Comparison of ENCODE assay signal across 9 mouse cellular contexts in genomic region chr8:123103285-123103684, GRCm38 (mm10). TPM values are rescaled to one million over a fixed set of nuclear protein-coding genes. Genes with fewer than 3 reads are reported as not detected.
DNase-seq lines count a peak whose midpoint lies in the region; ATAC-seq and TF ChIP-seq lines count a peak whose summit lies in the region.
"Had no signal": no experiment of that assay in that cellular context is flagged by ENCODE, and none has a peak within 500 bp of the region (broad histone marks: within the 10 kb centered on the region; RNA-seq: fewer than 3 reads in every experiment).

No protein-coding gene starts in this region.

- no peak overlapping the region for H3K27ac ChIP-seq in cerebellum, adult 2 months (ENCODE audit: insufficient read depth, low read length)
- H3K27ac ChIP-seq in thymus, adult 2 months (ENCODE audit: control insufficient read depth, insufficient read depth, low read length), result no peak overlapping the region
- peak overlapping the region; percentile 90 for H3K27ac ChIP-seq in liver, embryonic 13.5 days

- no peak for TF ChIP-seq CTCF in cerebellum, adult 2 months (IDR thresholded peaks at IDR 0.05; ENCODE audit: borderline replicate concordance, insufficient read depth, low read depth, low read length)
- no peak for TF ChIP-seq CTCF in thymus, adult 2 months (IDR thresholded peaks at IDR 0.05; ENCODE audit: borderline replicate concordance, control insufficient read depth, extremely low read depth, insufficient read depth, low read length, poor library complexity)

- 0 out of 2 replicates have a peak, but pooled peaks cover 2% of the 10 kb centered on the region for H3K4me1 ChIP-seq in cerebellum, adult 2 months (ENCODE audit: control insufficient read depth, insufficient read depth, low read length)
- peaks cover 10% of the 10 kb centered on the region for H3K4me1 ChIP-seq in thymus, adult 2 months (replicated peaks; ENCODE audit: control insufficient read depth, insufficient read depth, low read length)
- H3K4me1 ChIP-seq in liver, embryonic 13.5 days (replicated peaks), result peaks cover 26% of the 10 kb centered on the region

- WGBS in cerebellum, adult 2 months, result 6% methylated on average over 15 of the region's 15 CpGs
- WGBS in thymus, adult 2 months, result 13% methylated on average over 15 of the region's 15 CpGs
- WGBS in liver, embryonic 13.5 days (ENCODE audit: insufficient replicate concordance), result 5% methylated on average over 15 of the region's 15 CpGs

- H3K4me3 ChIP-seq in cerebellum, adult 2 months (replicated peaks; ENCODE audit: insufficient read depth, low read depth, low read length), result peak overlapping the region; percentile 58
- H3K4me3 ChIP-seq in thymus, adult 2 months (ENCODE audit: control insufficient read depth, insufficient read depth, low read length), result peak overlapping the region; percentile 92
- H3K4me3 ChIP-seq in liver, embryonic 13.5 days (replicated peaks), result peak overlapping the region; percentile 73

- H3K36me3 ChIP-seq in thymus, adult 2 months (ENCODE audit: control insufficient read depth, insufficient read depth, low read length), result peaks cover 22% of the 10 kb centered on the region
- peaks cover 33% of the 10 kb centered on the region for H3K36me3 ChIP-seq in liver, embryonic 13.5 days

- no peak for TF ChIP-seq POLR2A in cerebellum, adult 2 months (IDR thresholded peaks at IDR 0.05; ENCODE audit: borderline replicate concordance, insufficient read depth, low read length)
- no peak for TF ChIP-seq POLR2A in thymus, adult 2 months (IDR thresholded peaks at IDR 0.05; ENCODE audit: control insufficient read depth, extremely low read depth, insufficient read depth, low read length, poor library complexity)

- peak overlapping the region; percentile 96 for H3K9ac ChIP-seq in liver, embryonic 13.5 days

- peak overlapping the region; percentile 75 for H3K4me2 ChIP-seq in liver, embryonic 13.5 days

- no peaks in the 10 kb centered on the region for H3K27me3 ChIP-seq in cerebellum, adult 2 months (ENCODE audit: control insufficient read depth, insufficient read depth, low read length)
- no peaks in the 10 kb centered on the region for H3K27me3 ChIP-seq in thymus, adult 2 months (ENCODE audit: control insufficient read depth, insufficient read depth, low read length)
- H3K27me3 ChIP-seq in liver, embryonic 13.5 days, result no peaks in the 10 kb centered on the region

- no peak for DNase-seq in cerebellum, adult 2 months
- no peak for DNase-seq in thymus, adult 2 months
- no peak for DNase-seq in thymus, postnatal 25 days
- DNase-seq in liver, embryonic 13.5 days, result peak; percentile 23
- DNase-seq in adrenal gland, adult 8-10 months, result no peak
- no peak for DNase-seq in cerebellum, adult 9-10 months
- DNase-seq: gastrocnemius, postnatal 36 days had no signal

- ATAC-seq in cerebellum, adult (ENCODE audit: insufficient number of reproducible peaks, low FRiP score, low TSS enrichment), result no peak
- no peak for ATAC-seq in liver, embryonic 13.5 days (ENCODE audit: low read depth)
- ATAC-seq in inflammation-experienced regulatory T-cells, adult 6 months, result no peak

- no peaks in the 10 kb centered on the region for H3K9me3 ChIP-seq in liver, embryonic 13.5 days (replicated peaks)

RNA-seq across cellular contexts. Expression of gene Rpl13, which starts 1.1 kb away (rescaled TPM):
- polyA plus RNA-seq in cerebellum, adult 2 months (2012; rRNA removed), result 829 and 864 TPM in 2 replicates
- 3,303 and 3,543 TPM in 2 replicates for polyA plus RNA-seq in thymus, adult 2 months (2012; rRNA removed)
- polyA plus RNA-seq in liver, embryonic 13.5 days (2015; fragmentation: Nextera tagmentation; extraction: Ambion mirVana), result 1,172 and 1,189 TPM in 2 replicates
- total RNA-seq in adrenal gland, adult 8-10 months (2022), result 100 to 1,000 TPM; 669 to 739 (median 714) TPM
- polyA plus RNA-seq in inflammation-experienced regulatory T-cells, adult 6 months (2017; shearing (Covaris generic)), result 1,000 to 10,000 TPM; 1,514 to 2,679 (median 2,672) TPM

RNA-seq across cellular contexts. Expression of gene Cpne7, which starts 13.9 kb away (rescaled TPM):
- 6.2 and 7.1 TPM in 2 replicates for polyA plus RNA-seq in cerebellum, adult 2 months (2012; rRNA removed)
- polyA plus RNA-seq in thymus, adult 2 months (2012; rRNA removed), result 2.1 and 3.1 TPM in 2 replicates
- polyA plus RNA-seq in liver, embryonic 13.5 days (2015; fragmentation: Nextera tagmentation; extraction: Ambion mirVana), result 1.2 TPM in 2 replicates
- total RNA-seq in adrenal gland, adult 8-10 months (2022), result 1 to 10 TPM; 7.7 to 9.7 (median 8.8) TPM
- 10 to 100 TPM in 1 of 3 experiments, 1 to 10 TPM in 2; 1.2 to 13.6 (median 6.6) TPM for polyA plus RNA-seq in inflammation-experienced regulatory T-cells, adult 6 months (2017; shearing (Covaris generic))

RNA-seq across cellular contexts. Expression of gene Spg7, which starts 40.5 kb away (rescaled TPM):
- polyA plus RNA-seq in cerebellum, adult 2 months (2012; rRNA removed), result 103 and 104 TPM in 2 replicates
- polyA plus RNA-seq in thymus, adult 2 months (2012; rRNA removed), result 126 and 145 TPM in 2 replicates
- polyA plus RNA-seq in liver, embryonic 13.5 days (2015; fragmentation: Nextera tagmentation; extraction: Ambion mirVana), result 25.3 and 25.7 TPM in 2 replicates
- total RNA-seq in adrenal gland, adult 8-10 months (2022), result 100 to 1,000 TPM in 1 of 4 experiments, 10 to 100 TPM in 3; 85.0 to 103 (median 86.7) TPM
- polyA plus RNA-seq in inflammation-experienced regulatory T-cells, adult 6 months (2017; shearing (Covaris generic)), result 10 to 100 TPM; 16.5 to 35.2 (median 19.0) TPM

RNA-seq across cellular contexts. Expression of gene Sult5a1, which starts 54.8 kb away (rescaled TPM):
- 0.39 and 0.60 TPM in 2 replicates for polyA plus RNA-seq in cerebellum, adult 2 months (2012; rRNA removed)
- 12.4 and 17.5 TPM in 2 replicates for polyA plus RNA-seq in thymus, adult 2 months (2012; rRNA removed)
- 1.0 and 1.3 TPM in 2 replicates for polyA plus RNA-seq in liver, embryonic 13.5 days (2015; fragmentation: Nextera tagmentation; extraction: Ambion mirVana)
- 10 to 100 TPM in 2 of 4 experiments, 1 to 10 TPM in 2; 6.5 to 17.8 (median 10.3) TPM for total RNA-seq in adrenal gland, adult 8-10 months (2022)
- polyA plus RNA-seq in inflammation-experienced regulatory T-cells, adult 6 months (2017; shearing (Covaris generic)), result under 1 TPM in 1 of 3 experiments, not detected in 2; 0.20 TPM
